Mouse (Mus musculus) embryo, embryonic 9.5 days (tissue): ENCODE results near the gene Rab17.

Experiments used
- DNase-seq: peaks from one replicate; pipeline ENCODE4 v3.0.0-alpha.2; 2017; ENCODE audit errors: extremely low spot score

The Rab17 gene

GRCm38 (mm10) chr1:90928575-90928934 lies 40.9 kb downstream of the Rab17 start:
- peak; percentile 83 for DNase-seq

- peak; percentile 23 for DNase-seq
These were observed 41.4 kb downstream of the Rab17 start for GRCm38 (mm10) chr1:90927929-90928574.

GRCm38 (mm10) chr1:90927308-90927707 lies 42.2 kb downstream of the Rab17 start:
- no peak for DNase-seq

- DNase-seq, result no peak
These were observed 43.4 kb downstream of the Rab17 start for GRCm38 (mm10) chr1:90926030-90926429.

- DNase-seq, result no peak
These were observed 47.8 kb downstream of the Rab17 start for GRCm38 (mm10) chr1:90921687-90922086.

GRCm38 (mm10) chr1:90917509-90917908 lies 52.0 kb downstream of the Rab17 start:
- DNase-seq, result no peak

GRCm38 (mm10) chr1:90914948-90915569 lies 54.4 kb downstream of the Rab17 start, which contains the start of gene Mlph:
Gene Mlph (plus strand): TSS chr1:90915085.
- DNase-seq, result no peak

- no peak for DNase-seq
These were observed 56.2 kb downstream of the Rab17 start for GRCm38 (mm10) chr1:90913231-90913630.

- DNase-seq, result no peak
These were observed 59.8 kb downstream of the Rab17 start for GRCm38 (mm10) chr1:90909631-90910152.

- no peak for DNase-seq
These were observed 60.3 kb downstream of the Rab17 start for GRCm38 (mm10) chr1:90909161-90909560.
